Mouse (Mus musculus) common myeloid progenitor, adult 5-6 weeks (primary cell): Measurements from ENCODE around the gene Ahsa1. TPM values are rescaled to one million over a fixed set of nuclear protein-coding genes. Genes with fewer than 3 reads are reported as not detected.

Experiments used
- total RNA-seq: library from RNA; stranded (forward); fragments of 200-1000, 187-1606 nt; gene quantifications from 2 replicates; pipeline ENCODE4 v1.2.3, GENCODE M21; 2017

Ahsa1 gene
- total RNA-seq, 1 experiment from 2014 or later, result 275 TPM

Other genes with a start within 250 kb of the Ahsa1 start
- not detected in 2 replicates for gene Tmem63c, start 245.1 kb upstream of the Ahsa1 start, total RNA-seq
- gene Ngb, start 163.9 kb upstream of the Ahsa1 start, total RNA-seq, result not detected in 2 replicates
- gene Gstz1, start 119.3 kb upstream of the Ahsa1 start, total RNA-seq, result 18.1 and 19.7 TPM in 2 replicates
- 7.9 and 9.7 TPM in 2 replicates for gene Pomt2, start 118.5 kb upstream of the Ahsa1 start, total RNA-seq
- 2.1 TPM in 1 of 2 replicates, not detected in the other for gene Samd15, start 66.8 kb upstream of the Ahsa1 start, total RNA-seq
- gene Tmed8, start 66.0 kb upstream of the Ahsa1 start, total RNA-seq, result 8.1 TPM in 2 replicates
- gene Noxred1, start 27.7 kb upstream of the Ahsa1 start, total RNA-seq, result not detected in 2 replicates
- gene Vipas39, start 223 bp upstream of the Ahsa1 start, total RNA-seq, result 19.3 and 23.7 TPM in 2 replicates
- gene Ism2, start 33.2 kb downstream of the Ahsa1 start, total RNA-seq, result not detected in 2 replicates
- gene Sptlc2, start 121.9 kb downstream of the Ahsa1 start, total RNA-seq, result 70.8 and 79.8 TPM in 2 replicates
- 100.0 and 104 TPM in 2 replicates for gene Slirp, start 177.4 kb downstream of the Ahsa1 start, total RNA-seq
- 48.6 and 72.2 TPM in 2 replicates for gene Alkbh1, start 177.5 kb downstream of the Ahsa1 start, total RNA-seq
- 178 and 187 TPM in 2 replicates for gene Snw1, start 205.8 kb downstream of the Ahsa1 start, total RNA-seq
- gene Gm5788, start 228.2 kb downstream of the Ahsa1 start, total RNA-seq, result not detected in 2 replicates
- not detected in 2 replicates for gene Gm8300, start 247.8 kb downstream of the Ahsa1 start, total RNA-seq